Mouse (Mus musculus): ENCODE measurements around the gene Fetub.

DNA sequence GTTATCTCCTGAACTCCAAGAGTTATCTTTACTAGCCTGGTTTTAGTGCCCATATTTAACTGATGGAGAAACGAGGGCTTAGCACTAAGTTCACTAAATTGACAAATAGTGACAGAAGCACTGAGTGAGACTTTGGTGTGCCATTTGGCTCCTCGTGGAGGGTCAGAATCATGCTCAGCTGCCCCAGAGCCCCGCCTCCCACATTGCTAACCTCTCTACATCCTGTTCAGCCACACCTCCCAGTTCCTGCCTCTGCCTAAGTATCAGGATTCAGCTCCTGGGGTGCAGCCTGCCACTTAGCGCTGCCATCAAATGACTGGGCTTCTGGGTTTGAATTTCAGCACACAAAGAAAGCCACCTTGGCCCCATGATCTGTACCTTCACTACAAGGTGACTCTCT lies 32.8 kb upstream of the Fetub start:
- TF ChIP-seq CTCF (IDR thresholded peaks at IDR 0.05; ENCODE audit: low read depth, low read length) = no peak
- TF ChIP-seq POLR2A (IDR thresholded peaks at IDR 0.05; ENCODE audit: extremely low read depth, insufficient read depth, low read length) = 0 out of 2 replicates have a peak, but pooled peaks have one; percentile 17
